Mouse (Mus musculus) ES-Bruce4 (cell line): ENCODE results near the gene Tnn.

Experiments used
- CTCF ChIP-seq: IDR thresholded peaks from one replicate; pipeline ENCODE4 v1.8.1; 2011; ENCODE audit warnings: low read depth, low read length
- POLR2A ChIP-seq: IDR thresholded peaks from one replicate; pipeline ENCODE4 v1.8.1; 2011; ENCODE audit warnings: low read length; ENCODE audit not compliant: insufficient read depth

DNA sequence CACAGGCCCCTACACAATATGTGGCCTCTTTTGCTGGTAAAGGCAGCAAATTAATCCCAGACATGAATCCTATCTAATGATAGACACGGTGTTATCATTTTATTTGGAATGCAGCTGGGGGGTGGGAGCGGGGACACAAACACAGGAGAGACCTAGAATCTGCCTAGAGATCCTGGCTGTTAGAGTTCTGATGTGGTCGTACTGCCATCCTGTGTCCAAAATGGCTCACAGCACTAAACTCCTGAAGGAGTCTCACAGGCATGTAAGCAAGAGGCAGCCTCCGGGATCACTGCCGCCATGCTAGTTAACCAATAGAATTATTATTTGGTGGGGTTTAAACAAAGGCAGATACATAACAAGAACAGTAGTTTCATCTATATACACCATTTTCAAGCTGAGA, 31.1 kb upstream of the Tnn start:
- TF ChIP-seq CTCF (peak; percentile 64), POLR2A (no peak)
